Mouse (Mus musculus) gastrocnemius, postnatal 25 days (tissue): Measurements from ENCODE around the gene Dnm1. TPM values are rescaled to one million over a fixed set of nuclear protein-coding genes. Genes with fewer than 3 reads are reported as not detected.
A peak's percentile ranks its signal among the peaks of the same experiment; 100 is the strongest.

Experiments used
- DNase-seq: peaks from one replicate; pipeline ENCODE4 v3.0.0; 2022
- total RNA-seq, 2 experiments: library from RNA; stranded (reverse); gene quantifications; 1 replicate in 1 of 2; 2 replicates in 1 of 2; pipeline ENCODE4 v1.2.3; 2021

Dnm1 gene
- total RNA-seq, 2 experiments from 2014 or later = 6.0 to 8.7 TPM

DNA sequence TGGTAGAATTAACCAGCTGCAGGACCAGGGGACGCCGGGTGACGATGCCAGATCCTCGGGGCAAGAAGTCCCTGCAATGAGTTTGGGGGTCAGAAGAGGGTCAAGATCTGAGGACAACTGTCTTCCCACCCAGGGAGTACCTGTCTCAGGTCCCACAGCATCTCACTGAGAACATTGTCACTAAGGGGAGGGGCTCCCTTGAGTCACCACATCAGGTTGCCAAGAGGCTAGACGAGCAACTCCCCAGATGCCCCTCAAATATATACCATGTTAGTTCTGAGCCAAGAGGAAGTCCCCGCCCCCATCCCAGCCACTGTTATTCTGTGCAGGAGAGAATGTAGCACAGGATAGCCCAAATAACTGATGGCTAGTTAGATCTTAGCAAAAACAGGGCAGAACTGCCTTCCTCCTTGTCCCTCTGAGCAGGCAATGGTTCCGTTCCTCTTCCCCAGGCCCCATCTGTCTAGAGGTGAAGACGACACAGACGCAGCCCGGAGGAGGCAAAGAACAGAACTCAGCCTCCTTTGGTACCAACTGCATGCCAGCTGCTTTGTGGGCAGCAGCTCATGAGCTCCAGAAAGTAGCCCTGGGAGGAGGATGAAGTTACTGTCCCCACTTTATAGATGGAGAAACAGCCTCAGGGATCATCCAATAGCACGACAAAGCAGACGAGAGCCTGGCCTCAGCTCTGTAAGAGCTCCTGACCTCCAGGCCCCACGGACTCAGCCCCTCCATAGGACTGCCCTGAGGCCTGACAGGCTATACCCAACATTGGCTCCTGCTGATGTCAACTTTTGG, 12.1 kb downstream of the Dnm1 start:
- DNase-seq = no peak

DNA sequence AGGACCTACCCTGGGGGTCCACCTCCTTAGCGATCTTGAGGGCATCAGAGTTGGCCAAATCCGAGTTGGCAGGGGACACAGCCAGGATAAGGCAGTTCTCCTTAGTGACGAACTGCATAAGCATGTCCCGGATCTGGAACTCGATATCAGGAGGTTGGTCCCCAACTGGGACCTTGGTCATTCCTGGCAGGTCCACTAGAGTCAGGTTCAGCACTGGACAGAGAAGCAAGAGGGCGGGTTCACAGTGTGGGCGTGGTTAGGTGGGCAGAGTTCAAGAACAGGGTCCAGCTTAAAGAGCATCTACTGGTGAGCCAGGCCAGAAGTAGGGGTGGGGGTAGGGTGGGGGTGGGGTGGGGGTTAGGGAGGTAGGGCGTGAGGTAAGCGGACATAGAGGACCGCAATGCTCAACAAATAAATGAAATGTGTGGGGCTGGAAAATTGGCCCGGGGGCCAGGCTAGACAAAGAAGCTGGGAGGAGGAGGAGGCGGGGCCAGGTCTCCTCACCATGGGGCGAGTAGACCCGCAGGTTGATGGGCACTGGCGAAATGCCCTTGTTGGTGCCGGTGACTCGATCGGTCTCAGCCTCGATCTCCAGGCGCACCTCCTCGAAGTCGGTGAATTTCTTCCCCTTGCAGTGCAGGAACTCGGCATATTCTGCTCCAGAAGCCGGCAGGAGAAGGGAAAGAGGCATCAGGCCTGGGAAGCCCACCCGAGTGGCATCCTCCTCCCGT, 13.1 kb downstream of the Dnm1 start:
- DNase-seq = no peak

DNA sequence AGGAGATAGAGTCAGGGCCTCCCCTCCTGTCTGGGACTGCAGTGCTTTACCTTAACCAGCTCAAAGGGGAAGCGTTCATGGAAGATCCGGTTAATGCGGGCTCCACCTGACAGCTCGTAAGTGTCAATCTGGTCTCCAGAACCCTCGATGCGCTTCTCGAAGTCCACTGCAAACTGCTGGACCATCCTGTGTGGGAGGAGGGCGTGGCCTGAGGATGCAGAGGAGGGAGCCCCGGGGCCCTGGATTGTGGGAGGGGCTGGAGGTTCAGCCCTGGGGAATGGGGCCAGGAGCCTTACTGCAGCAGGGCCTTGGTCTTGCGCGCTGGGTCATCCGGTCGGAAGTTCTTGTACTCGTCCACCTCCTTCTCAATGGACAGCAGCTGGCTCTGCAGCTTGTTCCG, 17.2 kb downstream of the Dnm1 start:
- DNase-seq = no peak

DNA sequence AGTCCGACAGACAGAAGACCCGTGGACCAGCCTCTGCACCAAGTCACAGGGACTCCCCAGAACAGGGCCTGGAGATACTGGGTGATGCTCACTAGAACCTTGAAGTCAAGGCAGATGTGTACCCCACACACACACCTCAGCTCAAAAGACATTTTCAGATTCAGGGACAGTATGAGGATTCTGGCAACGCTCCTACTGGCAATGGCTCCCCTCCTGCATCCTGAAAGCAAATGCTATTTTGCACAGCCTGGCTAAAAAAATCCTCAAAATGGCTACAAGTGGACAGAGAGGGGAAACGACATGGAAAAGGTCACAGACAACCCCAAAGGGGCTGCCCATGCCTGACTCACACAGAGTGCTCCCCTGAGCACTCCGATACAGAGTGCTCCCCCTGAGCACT, 21.0 kb downstream of the Dnm1 start:
- no peak for DNase-seq

DNA sequence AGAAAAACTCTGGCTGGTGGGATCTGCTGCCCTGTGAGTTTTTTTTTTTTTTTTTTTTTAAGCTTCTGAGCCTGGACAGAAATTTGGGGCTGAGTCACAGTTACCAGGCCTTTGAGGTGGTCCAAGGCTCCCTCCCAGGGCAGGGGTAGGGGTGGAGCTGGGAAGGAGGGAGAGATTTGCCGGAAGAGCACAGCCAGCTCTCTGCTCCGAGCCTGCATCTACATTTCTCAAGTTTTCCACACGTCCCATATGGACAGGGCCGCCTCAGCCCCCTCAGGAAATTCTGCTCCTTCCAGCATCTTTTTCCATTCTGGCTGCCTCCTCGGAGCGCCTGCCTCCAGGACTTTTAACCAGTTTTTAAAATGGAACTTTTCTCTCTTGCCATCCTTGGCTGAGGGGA, 23.6 kb downstream of the Dnm1 start:
- DNase-seq = no peak

DNA sequence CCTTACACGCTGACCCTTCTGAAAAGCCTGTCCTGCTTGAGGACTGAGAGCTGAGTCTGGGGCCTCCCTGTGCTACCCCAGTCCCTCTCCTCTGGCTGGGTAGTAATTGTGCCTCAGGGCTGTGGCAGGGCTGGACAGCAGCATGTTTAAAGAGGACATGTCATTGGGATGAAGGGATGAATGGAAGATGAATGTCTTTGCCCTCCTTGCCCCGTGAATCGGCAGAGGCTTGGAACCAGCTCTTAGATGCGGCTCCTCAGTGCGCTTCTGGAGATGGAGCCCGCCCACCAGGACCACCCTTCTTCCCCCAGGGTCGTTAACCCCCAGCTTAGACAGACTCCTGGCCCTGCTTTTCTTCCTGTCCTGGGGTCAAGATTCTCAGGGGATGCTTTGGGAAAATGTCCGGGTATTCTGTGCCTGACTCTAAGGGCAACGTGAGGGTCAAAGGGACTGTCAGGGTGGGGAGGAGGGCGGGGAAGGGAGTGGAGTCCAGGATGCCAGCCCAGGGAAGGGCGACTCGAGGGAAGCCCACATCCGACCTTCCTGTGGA, 24.2 kb downstream of the Dnm1 start:
- DNase-seq = no peak

DNA sequence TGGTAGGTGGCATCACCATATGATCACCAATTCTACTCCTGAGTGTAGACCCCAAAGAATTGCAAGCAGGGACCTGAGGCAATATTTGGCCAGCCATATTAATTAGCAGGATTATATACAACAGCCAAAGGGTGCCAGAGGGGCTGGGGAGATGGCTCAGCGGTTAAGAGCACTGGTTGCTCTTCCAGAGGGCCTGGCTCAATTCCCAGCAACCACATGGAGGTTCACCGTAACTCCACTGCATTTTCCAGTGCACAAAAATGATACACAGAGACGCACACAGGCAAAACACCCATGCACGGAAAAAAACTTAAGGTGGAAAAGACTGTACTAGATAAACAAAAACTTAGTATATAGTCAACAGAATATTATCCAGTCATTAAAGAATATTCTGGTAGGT, 25.9 kb downstream of the Dnm1 start:
- no peak for DNase-seq

DNA sequence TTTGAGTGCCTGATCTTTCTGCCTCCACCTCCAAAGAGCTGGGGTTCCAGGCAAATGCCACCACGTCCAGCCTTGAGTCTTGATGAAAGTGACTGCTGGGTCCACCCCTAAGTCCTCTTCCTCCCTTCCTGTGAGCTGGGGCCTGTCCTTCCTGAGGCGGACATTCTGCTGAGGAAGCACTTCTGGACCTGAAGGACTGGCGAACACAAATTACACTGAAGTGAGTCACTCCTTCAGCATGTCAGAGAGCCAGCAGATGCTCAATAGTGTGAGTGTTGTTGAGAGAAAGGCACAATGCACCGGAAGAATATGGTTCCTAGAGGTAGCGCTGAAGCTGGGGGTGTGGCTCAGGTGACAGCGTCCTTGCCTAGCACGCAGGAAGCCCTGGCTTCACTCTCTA, 27.8 kb downstream of the Dnm1 start:
- DNase-seq = no peak

DNA sequence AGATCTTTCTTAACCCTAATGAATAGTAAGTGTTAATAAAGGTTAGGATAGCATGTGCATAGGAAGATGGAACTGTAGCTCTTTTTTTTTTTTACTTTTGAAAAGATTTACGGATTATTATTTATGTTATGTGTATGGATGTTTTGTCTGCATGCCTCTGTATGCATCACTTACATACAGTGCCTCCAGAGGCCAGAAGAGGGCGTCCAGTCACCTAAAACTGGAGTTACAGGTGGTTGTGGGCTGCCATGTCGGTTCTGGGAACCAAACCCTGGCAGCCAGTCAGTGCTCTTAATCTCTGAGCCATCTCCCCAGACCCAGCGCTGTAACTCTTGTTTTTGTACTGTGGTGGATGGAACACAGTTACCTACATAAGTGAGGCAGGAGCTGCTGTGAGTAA, 28.8 kb downstream of the Dnm1 start:
- DNase-seq = no peak

DNA sequence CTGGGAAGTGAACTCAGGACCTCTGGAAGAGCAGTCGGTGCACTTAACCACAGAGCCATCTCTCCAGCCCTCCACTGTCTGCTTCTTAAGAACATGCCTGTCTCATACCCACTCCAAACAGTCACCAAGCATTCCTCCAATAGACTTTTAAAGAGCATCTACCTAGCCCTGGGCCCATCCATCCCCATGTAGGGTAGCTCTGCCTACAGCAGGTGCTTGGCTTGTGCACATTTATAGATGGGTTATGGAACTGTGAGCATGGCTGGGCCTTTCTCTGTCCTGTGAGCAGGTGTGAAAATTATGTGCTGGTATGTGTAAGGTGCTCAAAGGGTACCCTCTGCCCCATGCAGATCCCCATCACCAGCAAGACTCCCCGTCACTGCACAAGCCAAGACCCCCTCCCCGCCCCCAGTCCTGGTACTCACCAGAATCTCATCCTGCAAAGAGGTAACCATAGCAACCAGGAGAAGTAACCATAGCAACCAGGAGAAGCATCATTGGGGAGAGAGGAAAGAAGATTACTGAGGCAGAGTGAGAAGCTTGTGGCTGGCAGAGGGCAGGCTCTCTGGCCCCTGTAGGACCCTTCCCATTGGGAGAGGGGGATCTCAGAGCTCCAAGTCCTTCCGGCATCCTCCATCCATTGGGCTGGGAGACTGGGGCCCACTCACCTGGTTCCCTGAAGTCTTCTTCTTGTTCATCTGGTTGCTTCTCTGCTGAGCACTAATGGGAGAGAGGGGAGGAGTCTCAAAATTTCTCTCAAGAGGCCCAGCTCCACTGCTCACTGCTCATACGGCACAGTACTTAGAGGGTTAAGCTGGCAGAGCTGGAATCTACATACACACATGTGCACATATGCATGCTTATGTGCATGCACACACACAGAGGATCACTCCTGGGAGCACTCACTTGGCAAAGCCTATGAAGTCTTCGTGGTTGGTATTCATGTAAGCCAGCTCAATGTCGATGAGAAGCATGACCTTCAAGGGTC, 30.1 kb downstream of the Dnm1 start:
- no peak for DNase-seq

DNA sequence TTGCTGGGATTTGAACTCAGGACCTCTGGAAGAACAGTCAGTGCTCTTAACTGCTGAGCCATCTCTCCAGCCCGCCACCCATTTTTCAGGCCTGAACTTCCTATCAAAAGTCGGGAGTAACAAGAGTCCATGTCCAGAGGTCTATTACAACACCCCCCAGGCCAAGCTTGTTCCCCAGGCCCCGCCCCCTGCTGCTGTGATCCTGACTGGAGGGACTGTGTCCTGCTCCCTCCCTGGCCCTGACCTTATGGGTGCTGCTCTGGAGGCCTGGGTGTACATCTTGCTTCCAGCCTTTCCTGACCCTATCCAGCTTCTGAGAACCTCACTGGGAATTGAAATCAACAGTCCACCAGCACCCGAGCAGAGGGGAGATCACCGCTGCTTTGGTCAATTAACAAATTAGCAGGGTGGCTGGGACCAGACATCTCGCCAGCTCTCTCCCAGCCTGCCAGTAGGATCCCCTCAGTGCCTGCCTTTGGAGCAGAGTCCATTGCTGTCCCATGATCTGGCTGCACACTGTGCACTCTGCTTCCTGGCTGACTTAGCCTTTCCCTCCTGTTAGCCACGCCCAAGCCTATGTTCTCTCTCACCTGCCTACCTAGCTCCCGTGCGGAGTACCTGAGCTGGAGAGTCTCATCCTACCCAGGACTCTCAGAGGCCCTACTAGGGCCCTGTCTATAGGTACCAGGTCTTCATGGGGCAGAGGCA, 31.4 kb downstream of the Dnm1 start:
- DNase-seq = no peak

DNA sequence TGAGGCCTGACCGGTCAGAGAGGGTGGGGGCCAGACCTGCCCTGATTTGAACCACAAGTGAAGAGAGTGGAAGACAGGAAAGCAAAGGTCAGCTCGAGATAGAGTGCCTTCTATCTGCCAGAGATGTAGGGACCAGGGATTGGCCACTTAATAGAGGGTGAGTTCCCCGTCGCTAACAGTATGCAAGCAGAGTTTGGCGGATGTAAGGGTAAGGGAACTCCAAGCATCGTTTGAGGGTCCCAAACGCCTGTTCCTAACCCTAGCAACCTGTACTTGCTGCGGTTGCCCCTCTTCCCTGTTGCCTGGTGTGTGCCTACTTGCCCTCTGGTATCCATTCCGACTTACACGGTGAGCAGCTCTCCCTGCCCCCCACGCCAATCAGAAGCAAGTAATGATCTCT, 32.4 kb downstream of the Dnm1 start:
- DNase-seq = no peak

DNA sequence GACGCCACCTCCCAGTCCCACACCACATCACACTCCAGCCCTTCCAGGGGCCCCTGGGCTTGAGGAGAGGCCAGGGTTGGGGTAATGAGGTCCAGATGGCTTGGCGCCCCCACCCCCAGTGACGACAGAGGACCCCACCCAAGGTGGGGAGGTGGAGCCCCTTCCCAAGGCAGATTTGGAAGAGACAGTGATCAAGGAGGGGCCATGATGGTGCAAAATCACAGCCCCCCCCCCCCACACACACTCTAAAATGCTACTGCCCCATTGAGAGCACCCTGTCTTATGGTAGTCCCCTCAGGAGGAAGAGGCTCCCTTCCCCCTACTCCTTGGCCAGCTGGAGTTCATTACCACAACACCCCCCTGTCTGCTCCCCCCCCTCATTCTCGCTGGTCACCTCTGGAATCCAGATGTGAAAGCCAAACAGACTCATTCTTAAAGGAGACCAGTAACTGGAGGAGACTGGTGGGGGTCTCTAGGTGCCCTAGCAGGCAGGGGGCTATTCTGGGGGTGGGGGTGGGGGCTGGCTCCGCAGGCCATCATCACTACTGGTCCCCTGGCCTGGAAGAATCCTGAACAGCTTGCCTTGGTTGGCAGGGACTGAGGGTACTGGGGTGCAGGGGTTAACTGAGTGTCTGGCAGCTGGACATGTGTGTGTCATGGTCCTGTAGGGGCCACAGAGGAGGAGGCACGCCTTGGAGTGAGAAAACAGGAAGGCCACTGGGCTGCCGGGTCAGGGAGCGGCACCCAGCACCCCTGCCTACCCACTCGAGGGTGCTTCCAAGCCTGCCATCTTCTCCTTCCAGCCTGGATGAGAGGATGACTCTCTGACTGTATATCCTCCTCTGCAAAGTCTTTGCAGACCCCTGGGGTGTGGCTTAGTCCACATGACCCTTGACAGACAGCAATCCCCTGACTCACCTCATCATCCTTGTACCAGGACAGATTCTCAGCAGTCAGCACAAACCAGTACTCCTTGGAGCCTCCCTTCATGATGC, 33.3 kb downstream of the Dnm1 start:
- DNase-seq = peak; percentile 75

DNA sequence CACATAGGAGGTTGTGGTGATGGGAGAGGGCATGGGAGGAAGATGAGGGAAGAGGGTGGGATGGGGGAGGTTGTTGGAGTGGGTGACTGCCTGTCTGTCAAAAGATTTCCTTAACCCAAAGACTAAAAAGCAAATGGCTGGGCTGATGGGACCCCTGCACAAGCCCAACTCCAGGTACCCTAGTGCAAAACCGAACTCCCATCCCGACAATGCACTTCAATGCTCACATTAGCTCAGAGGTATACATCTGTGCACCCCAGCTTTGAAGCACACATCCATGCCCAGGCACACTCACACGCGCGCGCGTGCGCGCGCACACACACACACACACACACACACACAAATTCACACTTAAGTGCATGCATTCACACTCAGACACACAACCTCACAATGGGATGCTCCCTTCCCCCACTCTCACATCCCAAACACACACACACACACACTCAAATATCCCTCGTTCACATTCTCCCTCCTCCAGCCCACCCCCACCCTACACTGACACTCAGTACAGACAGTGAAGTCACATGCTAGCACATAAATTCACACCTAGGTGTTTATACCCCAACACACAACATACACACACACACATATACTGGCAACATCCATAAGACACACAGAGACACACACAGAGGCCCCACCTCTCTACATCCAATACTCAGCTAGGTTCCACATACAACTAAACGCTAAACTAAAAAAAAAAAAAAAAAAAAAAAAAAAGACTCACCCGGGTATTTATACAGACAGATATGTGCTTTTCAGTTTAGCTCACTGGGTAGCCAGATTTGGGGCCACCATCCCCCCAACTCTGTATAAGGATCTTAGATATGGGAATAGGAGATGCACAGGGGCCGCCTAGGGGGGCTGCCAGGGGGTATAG, 34.2 kb downstream of the Dnm1 start:
- no peak for DNase-seq

DNA sequence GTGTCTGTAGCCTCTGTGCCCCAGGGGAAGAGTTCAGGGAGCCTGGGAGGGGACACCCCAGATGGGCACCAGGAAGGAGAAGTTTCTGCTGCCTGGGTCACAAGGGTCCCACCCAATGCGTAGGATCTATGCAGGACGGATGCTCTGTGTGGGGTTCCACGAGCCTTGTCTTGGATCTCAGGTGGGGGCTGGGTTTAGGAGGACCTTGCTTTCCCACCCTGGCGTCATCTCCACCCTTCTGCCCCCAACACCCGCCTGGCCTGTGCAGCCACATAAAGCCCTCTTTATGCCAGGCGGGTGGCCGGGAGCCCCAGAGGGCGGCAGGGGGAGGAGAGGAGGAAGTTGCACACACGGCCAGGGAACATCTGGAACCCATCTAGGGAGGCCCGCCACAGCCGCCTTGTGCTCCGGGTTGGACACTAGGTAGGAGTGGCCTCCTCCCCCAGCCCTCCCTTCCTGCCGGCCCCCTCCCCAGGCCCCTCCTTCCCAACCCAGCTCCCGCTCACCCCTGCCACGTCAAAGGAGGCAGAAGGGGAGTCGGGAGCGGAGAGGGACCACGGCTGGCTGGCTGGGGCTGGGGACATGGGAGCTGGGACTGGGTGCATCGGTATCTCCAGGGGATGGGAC, 35.2 kb downstream of the Dnm1 start:
- DNase-seq = peak; percentile 86

DNA sequence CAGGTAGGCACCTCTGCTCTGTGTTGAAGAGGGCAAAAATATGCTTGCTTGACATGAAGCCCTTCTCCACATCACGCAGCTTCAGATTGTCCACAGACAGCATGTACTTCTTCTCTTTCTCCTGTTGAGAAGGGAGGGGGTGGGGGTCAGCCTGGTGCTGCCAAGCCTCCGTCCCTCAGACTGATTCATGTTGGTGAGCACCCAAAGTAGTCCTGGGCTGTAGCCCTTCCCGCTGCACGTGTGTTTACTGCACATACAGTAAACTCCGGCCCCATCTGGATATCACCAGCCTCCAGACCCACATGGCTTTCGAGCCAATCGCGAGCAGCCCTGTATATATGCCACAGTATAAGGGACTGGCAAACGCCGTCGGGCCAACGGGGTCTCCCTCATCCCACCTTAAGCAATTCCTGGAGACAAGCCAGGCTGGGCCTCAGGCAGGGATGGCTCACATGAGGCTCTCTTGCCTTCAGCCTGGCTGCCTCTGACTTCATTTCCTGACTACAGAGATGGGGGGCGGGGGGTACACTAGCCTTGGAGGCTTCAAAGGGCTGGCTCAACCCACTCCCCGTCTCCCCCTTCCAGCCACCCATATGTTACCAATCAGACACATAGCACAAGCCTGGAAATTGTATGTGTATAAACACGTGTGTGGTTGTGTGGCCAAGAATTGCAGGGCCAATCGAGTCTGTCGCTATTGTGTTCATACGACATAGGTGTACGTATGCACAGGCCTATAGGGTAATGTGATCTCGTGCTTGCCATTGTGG, 36.1 kb downstream of the Dnm1 start:
- DNase-seq = peak; percentile 34

DNA sequence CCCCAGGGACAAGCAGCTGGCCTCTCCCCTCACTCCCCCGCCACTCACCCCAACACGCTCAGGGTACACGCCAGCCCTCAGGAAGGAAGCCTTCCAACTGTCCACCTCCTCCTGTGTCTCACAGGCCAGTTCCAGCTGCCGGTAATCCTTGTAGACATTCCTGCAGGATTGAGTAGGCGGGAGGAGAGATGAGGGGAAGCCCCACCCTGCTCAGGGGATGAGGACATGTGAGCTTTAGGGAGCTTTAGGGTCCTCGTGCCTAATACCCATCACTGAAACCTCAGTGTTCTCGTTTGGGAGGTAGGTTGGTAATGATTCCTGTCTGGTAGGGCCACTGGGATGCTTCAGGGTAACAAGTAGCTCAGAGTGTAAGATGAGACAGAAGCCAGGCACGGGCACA, 37.4 kb downstream of the Dnm1 start:
- peak; percentile 67 for DNase-seq

DNA sequence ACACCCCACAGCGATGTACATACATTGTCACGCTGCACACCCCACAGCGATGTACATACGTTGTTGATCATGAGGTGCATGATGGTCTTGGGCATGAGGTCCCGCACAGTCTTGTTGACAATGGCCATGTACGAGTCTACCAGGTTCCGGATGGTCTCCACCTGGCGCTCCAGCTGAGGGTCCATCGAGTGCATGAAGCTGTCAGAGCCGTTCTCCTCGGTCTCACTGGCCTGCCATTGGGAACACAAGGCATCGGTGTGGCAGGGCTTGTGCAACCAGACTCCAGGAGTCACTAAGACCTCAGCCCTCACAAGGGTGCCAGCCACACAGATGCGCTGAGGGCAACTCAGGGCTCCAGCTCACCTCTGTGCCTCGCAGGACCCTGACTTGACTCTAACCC, 38.3 kb downstream of the Dnm1 start:
- DNase-seq = no peak
